Mouse (Mus musculus): ENCODE data around the gene Eif3g. TPM values are rescaled to one million over a fixed set of nuclear protein-coding genes. Genes with fewer than 3 reads are reported as not detected.

Eif3g gene
- polyA plus RNA-seq, 1 experiment from 2014 or later, result 202 TPM

DNA sequence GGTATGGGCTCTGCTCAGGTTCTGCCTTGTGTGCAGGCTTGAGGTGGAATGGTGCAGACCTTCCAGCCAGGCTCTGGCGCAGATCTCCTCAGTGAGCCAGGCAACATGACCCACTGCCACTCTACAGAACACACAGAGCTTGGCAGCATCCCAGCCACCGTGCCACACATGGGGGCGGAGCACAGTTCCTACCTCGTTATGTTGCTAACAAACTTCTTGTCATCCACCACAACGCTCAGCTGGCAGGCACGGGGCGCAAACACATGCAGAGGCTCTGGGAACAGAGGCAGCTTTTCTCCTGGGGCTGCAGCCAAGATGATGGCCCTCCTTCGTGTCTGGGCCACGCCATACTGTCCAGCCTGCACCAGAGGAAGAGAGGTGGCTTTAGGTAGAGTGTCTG, 11.5 kb upstream of the Eif3g start:
- no peak overlapping the region for H3K4me2 ChIP-seq (ENCODE audit: low read length)
- H3K9me3 ChIP-seq (ENCODE audit: control insufficient read depth, low read length), result no peaks in the 10 kb centered on the region
- H3K36me3 ChIP-seq (ENCODE audit: control insufficient read depth, insufficient read depth, low read length), result peaks cover 100% of the 10 kb centered on the region
- no peak for ATAC-seq (ENCODE audit: insufficient number of reproducible peaks, insufficient read depth, low FRiP score, low read depth)
- H3K9ac ChIP-seq (ENCODE audit: low read length), result no peak overlapping the region
- H3K27ac ChIP-seq (replicated peaks in 1 of 2; ENCODE audit: control insufficient read depth in 1 of 2, insufficient read depth in 1 of 2, low read depth in 2 of 2, low read length in 2 of 2), result no peak overlapping the region
- H3K4me1 ChIP-seq (ENCODE audit: control insufficient read depth in 2 of 2, insufficient read depth in 2 of 2, low read length in 2 of 2), result no peaks in the 10 kb centered on the region
- H3K4me3 ChIP-seq (ENCODE audit: control insufficient read depth in 1 of 2, insufficient read depth in 1 of 2, low read depth in 1 of 2, low read length in 2 of 2), result no peak overlapping the region
- H3K27me3 ChIP-seq (ENCODE audit: control insufficient read depth, insufficient read depth, low read length), result no peaks in the 10 kb centered on the region
- 89% methylated on average over 9 of the region's 9 CpGs for WGBS

DNA sequence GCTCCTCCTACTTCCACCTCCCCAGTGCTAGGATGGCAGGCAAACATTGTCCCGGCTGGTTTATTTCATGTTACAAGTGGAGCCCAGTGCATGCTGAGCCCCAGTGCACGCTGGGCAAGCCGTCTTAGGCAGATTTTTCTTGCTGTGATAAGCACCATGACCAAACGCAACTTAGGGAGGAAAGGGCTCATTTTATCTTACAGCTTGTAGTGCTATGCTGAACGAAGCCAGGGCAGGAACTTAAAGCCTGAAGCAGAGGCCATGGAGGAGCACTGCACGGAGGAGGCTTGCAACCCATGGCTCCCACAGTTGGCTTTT, 3.7 kb upstream of the Eif3g start:
- H3K4me1 ChIP-seq (ENCODE audit: control insufficient read depth in 2 of 2, insufficient read depth in 2 of 2, low read length in 2 of 2), result peaks cover 11 to 14% of the 10 kb centered on the region in 2 experiments
- H3K36me3 ChIP-seq (ENCODE audit: control insufficient read depth, insufficient read depth, low read length), result peaks cover 29% of the 10 kb centered on the region
- H3K27ac ChIP-seq (replicated peaks in 1 of 2; ENCODE audit: control insufficient read depth in 1 of 2, insufficient read depth in 1 of 2, low read depth in 2 of 2, low read length in 2 of 2), result peak overlapping the region; percentile 31 to 51
- H3K4me3 ChIP-seq (ENCODE audit: control insufficient read depth in 1 of 2, insufficient read depth in 1 of 2, low read depth in 1 of 2, low read length in 2 of 2), result no peak overlapping the region
- H3K9me3 ChIP-seq (ENCODE audit: control insufficient read depth, low read length), result no peaks in the 10 kb centered on the region
- no peaks in the 10 kb centered on the region for H3K27me3 ChIP-seq (ENCODE audit: control insufficient read depth, insufficient read depth, low read length)
- no peak overlapping the region for H3K9ac ChIP-seq (ENCODE audit: low read length)
- WGBS, result 4% methylated on average over 6 of the region's 6 CpGs
- peak overlapping the region; percentile 31 for H3K4me2 ChIP-seq (ENCODE audit: low read length)
- ATAC-seq (ENCODE audit: insufficient number of reproducible peaks, insufficient read depth, low FRiP score, low read depth), result no peak

DNA sequence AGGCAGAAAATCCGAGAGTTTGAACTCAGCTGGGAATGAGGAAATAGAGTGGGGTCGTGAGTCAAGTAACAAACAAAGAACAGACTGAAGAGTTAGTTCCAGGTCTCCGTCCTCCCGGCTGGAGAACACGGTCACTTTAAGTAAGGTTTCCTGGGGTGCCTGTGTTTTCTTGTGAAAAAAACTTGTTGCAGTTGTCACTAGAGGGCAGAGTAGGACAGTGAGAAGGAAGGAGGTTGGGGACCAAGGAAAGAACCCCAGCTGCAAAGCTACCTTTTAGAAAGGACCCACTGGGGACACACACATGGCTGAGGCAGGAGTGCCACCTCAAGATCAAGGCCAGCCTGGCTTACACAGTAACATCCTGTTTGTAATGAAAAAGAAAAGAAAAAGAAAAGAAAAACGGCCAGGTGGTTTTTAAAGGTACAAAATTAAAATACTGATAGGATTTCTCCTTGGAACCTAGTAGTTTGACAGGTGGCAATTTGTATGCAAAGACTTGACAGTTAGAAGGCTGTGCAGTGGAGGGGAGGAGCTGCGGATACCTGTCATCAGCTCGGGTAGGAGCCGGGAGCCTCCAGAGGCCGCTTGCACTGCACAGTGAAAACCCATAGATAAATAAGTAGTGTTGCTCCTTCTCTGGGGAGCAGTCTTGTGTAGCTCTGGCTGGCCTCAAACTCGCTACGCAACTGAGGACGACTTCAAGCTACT, 3.2 kb upstream of the Eif3g start:
- H3K9ac ChIP-seq (ENCODE audit: low read length), result 0 out of 2 replicates have a peak overlapping the region, but pooled peaks have one; percentile 38
- ATAC-seq (ENCODE audit: insufficient number of reproducible peaks, insufficient read depth, low FRiP score, low read depth), result no peak; the same call in 1 of the 2 replicates
- H3K4me3 ChIP-seq (ENCODE audit: control insufficient read depth in 1 of 2, insufficient read depth in 1 of 2, low read depth in 1 of 2, low read length in 2 of 2), result no peak overlapping the region
- 8% methylated on average over 13 of the region's 13 CpGs for WGBS
- H3K27ac ChIP-seq (replicated peaks in 1 of 2; ENCODE audit: control insufficient read depth in 1 of 2, insufficient read depth in 1 of 2, low read depth in 2 of 2, low read length in 2 of 2), result peak overlapping the region; percentile 31 to 51
- no peaks in the 10 kb centered on the region for H3K9me3 ChIP-seq (ENCODE audit: control insufficient read depth, low read length)
- no peaks in the 10 kb centered on the region for H3K27me3 ChIP-seq (ENCODE audit: control insufficient read depth, insufficient read depth, low read length)
- H3K36me3 ChIP-seq (ENCODE audit: control insufficient read depth, insufficient read depth, low read length), result peaks cover 29% of the 10 kb centered on the region
- H3K4me1 ChIP-seq (ENCODE audit: control insufficient read depth in 2 of 2, insufficient read depth in 2 of 2, low read length in 2 of 2), result peaks cover 11 to 18% of the 10 kb centered on the region in 2 experiments
- peak overlapping the region; percentile 31 for H3K4me2 ChIP-seq (ENCODE audit: low read length)

DNA sequence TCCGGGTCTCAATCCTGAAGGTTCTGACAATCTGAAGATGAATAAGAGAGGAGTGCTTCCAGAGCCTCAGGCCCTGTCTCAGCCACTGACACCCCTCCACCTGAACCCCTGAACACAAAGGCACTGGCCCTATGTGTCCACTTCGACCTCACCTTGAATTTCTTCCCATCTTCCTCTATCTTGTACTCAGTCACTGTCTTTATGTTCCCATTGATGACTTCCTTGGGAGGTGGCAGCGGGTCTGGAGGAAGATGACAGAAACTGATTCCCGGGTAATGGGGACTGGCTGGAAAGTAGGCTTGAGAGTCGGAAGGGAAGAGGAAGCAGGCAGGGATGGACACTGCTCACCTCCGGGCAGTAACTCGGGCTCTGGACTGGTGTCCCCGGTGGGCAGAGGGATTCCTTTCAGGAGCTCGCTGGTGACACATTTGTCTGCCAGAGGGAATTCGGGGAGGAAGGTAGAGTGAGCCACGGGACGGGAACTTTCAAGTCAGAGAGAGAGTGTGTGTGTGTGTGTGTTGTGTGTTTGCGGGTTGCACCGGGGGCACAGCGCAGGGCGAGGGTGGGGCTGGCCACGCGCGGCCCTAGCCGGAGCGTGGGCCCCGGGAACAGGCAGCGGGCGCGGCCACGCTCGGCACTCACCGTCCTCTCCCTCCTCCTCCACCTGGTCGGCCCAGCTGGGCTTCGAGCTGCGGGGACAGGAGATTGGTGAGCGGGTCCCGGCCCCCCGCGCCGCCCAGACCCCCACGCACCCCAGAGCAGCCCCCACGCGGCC, 500 bp downstream of the Eif3g start:
- ATAC-seq (ENCODE audit: insufficient number of reproducible peaks, insufficient read depth, low FRiP score, low read depth), result peak; percentile 9; the same call in 1 of the 2 replicates

DNA sequence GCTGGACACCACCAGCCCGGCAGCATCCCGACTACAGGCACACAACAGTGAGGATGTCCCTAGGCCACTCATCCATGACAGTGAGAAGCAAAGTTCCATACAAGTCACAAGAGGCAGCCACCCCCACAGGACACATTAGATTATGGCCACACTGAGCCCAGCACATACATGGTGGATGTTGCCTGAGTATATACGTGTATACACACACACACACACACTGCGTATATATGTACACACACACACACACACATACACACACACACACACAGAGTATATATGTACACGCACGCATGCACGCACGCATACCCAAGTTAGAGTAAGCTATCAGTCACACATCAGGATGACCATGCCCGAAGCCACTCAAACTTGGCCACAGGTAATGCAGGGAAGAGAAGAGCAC, 3.0 kb downstream of the Eif3g start:
- no peak overlapping the region for H3K27ac ChIP-seq (replicated peaks in 1 of 2; ENCODE audit: control insufficient read depth in 1 of 2, insufficient read depth in 1 of 2, low read depth in 2 of 2, low read length in 2 of 2)
- no peak for ATAC-seq (ENCODE audit: insufficient number of reproducible peaks, insufficient read depth, low FRiP score, low read depth)
- no peaks in the 10 kb centered on the region for H3K27me3 ChIP-seq (ENCODE audit: control insufficient read depth, insufficient read depth, low read length)
- WGBS, result 94% methylated on average over 9 of the region's 9 CpGs
- H3K4me3 ChIP-seq (ENCODE audit: control insufficient read depth in 1 of 2, insufficient read depth in 1 of 2, low read depth in 1 of 2, low read length in 2 of 2), result no peak overlapping the region
- H3K4me2 ChIP-seq (ENCODE audit: low read length), result no peak overlapping the region
- H3K4me1 ChIP-seq (ENCODE audit: control insufficient read depth in 2 of 2, insufficient read depth in 2 of 2, low read length in 2 of 2), result peaks cover 6 to 10% of the 10 kb centered on the region in 2 experiments; a peak in 3 of 4 replicates
- peaks cover 68% of the 10 kb centered on the region for H3K36me3 ChIP-seq (ENCODE audit: control insufficient read depth, insufficient read depth, low read length)
- no peaks in the 10 kb centered on the region for H3K9me3 ChIP-seq (ENCODE audit: control insufficient read depth, low read length)
- no peak overlapping the region for H3K9ac ChIP-seq (ENCODE audit: low read length)

More for the DNA sequence above, 500 bp downstream of the Eif3g start:
- H3K9me3 ChIP-seq (ENCODE audit: control insufficient read depth, low read length), result no peaks in the 10 kb centered on the region
- H3K27me3 ChIP-seq (ENCODE audit: control insufficient read depth, insufficient read depth, low read length), result no peaks in the 10 kb centered on the region
- peak overlapping the region in 1 of 2 experiments; percentile 44; a peak in 2 of 4 replicates for H3K27ac ChIP-seq (replicated peaks in 1 of 2; ENCODE audit: control insufficient read depth in 1 of 2, insufficient read depth in 1 of 2, low read depth in 2 of 2, low read length in 2 of 2)
- peak overlapping the region; percentile 93 for H3K4me2 ChIP-seq (ENCODE audit: low read length)
- peak overlapping the region; percentile 98 for H3K9ac ChIP-seq (ENCODE audit: low read length)
- peaks cover 11 to 18% of the 10 kb centered on the region in 2 experiments for H3K4me1 ChIP-seq (ENCODE audit: control insufficient read depth in 2 of 2, insufficient read depth in 2 of 2, low read length in 2 of 2)
- peak overlapping the region; percentile 79 to 98 for H3K4me3 ChIP-seq (ENCODE audit: control insufficient read depth in 1 of 2, insufficient read depth in 1 of 2, low read depth in 1 of 2, low read length in 2 of 2)
- peaks cover 42% of the 10 kb centered on the region for H3K36me3 ChIP-seq (ENCODE audit: control insufficient read depth, insufficient read depth, low read length)
- WGBS, result 6% methylated on average over 35 of the region's 39 CpGs

DNA sequence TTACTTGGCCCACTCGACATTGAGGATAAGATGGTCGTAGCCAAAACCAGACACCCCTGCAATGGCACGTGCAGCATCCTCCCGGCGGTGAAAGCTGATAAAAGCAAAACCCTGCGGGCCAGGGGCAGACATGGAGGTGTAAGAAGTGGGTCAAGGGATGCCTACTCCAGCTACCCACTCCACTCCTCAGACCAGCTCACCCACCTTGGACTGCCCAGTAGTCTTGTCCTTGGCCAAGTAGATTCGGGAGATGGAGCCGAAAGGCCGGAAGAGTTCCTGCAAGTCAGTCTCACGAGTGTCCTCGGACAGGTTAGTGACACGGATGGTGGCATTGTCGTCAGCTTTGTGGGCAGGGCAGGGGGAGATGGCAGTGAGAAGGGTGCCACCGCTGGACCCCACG, 3.8 kb downstream of the Eif3g start:
- 84% methylated on average over 15 of the region's 15 CpGs for WGBS
- H3K27me3 ChIP-seq (ENCODE audit: control insufficient read depth, insufficient read depth, low read length), result no peaks in the 10 kb centered on the region
- no peaks in the 10 kb centered on the region for H3K9me3 ChIP-seq (ENCODE audit: control insufficient read depth, low read length)
- no peak overlapping the region for H3K27ac ChIP-seq (replicated peaks in 1 of 2; ENCODE audit: control insufficient read depth in 1 of 2, insufficient read depth in 1 of 2, low read depth in 2 of 2, low read length in 2 of 2)
- H3K4me1 ChIP-seq (ENCODE audit: control insufficient read depth in 2 of 2, insufficient read depth in 2 of 2, low read length in 2 of 2), result peaks cover 6 to 10% of the 10 kb centered on the region in 2 experiments; a peak in 3 of 4 replicates
- H3K4me2 ChIP-seq (ENCODE audit: low read length), result no peak overlapping the region
- no peak for ATAC-seq (ENCODE audit: insufficient number of reproducible peaks, insufficient read depth, low FRiP score, low read depth)
- H3K36me3 ChIP-seq (ENCODE audit: control insufficient read depth, insufficient read depth, low read length), result peaks cover 75% of the 10 kb centered on the region
- no peak overlapping the region for H3K9ac ChIP-seq (ENCODE audit: low read length)
- H3K4me3 ChIP-seq (ENCODE audit: control insufficient read depth in 1 of 2, insufficient read depth in 1 of 2, low read depth in 1 of 2, low read length in 2 of 2), result no peak overlapping the region

DNA sequence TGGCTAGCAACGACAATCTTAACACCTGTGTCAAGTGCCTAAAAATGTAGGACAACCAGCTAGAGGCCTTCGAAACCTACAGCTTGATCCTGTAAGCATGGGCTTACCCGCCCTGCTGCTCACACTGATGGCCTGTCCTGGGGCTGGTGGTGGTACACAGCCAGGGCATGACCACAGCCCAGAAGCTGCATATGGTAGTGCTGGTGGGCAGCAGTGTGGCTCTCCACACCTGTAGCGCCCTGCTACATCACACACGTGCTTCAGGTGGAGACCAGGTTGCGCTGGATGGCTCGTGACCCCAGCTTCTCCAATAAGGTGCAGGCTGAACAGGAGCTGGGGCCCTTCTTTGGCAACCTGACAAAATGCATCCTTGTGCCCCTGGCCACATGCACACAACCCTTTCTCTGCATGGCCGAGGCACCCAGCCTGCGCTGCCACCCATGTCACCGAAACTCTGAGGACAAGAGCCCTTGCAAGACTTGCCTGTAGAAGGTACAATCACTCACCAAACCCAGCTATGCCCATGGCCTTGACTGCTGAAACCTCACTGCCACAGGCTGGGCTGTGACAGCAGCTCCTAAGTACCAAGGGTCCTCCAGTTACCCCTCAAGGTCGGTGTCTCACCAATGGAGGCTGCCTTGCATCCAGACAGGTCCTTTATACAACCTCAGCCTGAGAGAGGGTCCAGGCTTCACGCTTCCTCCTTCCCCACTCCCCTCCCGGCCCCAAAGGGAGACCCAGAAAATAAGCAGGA, 4.7 kb downstream of the Eif3g start:
- Histone ChIP-seq H3K27ac (replicated peaks in 1 of 2; ENCODE audit: control insufficient read depth in 1 of 2, insufficient read depth in 1 of 2, low read depth in 2 of 2, low read length in 2 of 2) (no peak overlapping the region), H3K4me2 (ENCODE audit: low read length) (no peak overlapping the region), H3K9me3 (ENCODE audit: control insufficient read depth, low read length) (no peaks in the 10 kb centered on the region), H3K27me3 (ENCODE audit: control insufficient read depth, insufficient read depth, low read length) (no peaks in the 10 kb centered on the region), H3K4me1 (ENCODE audit: control insufficient read depth in 2 of 2, insufficient read depth in 2 of 2, low read length in 2 of 2) (peaks cover 11 to 17% of the 10 kb centered on the region in 2 experiments), H3K4me3 (ENCODE audit: control insufficient read depth in 1 of 2, insufficient read depth in 1 of 2, low read depth in 1 of 2, low read length in 2 of 2) (no peak overlapping the region), H3K36me3 (ENCODE audit: control insufficient read depth, insufficient read depth, low read length) (peaks cover 80% of the 10 kb centered on the region), H3K9ac (ENCODE audit: low read length) (no peak overlapping the region)
- ATAC-seq (ENCODE audit: insufficient number of reproducible peaks, insufficient read depth, low FRiP score, low read depth), result no peak
- WGBS, result 82% methylated on average over 13 of the region's 13 CpGs
